Mouse (Mus musculus) neural tube, embryonic 10.5 days (tissue): Measurements from ENCODE around the gene Tbc1d16.
"Not testable (repeated sequence)": the region's sequence is repeated elsewhere in the genome, so short reads cannot be mapped to it uniquely, and the experiment has no call there.

Source experiments
- DNase-seq: peaks from one replicate; pipeline ENCODE4 v3.0.0-alpha.2; 2017; ENCODE audit warnings: low spot score; ENCODE audit errors: extremely low spot score

Tbc1d16 gene

DNA sequence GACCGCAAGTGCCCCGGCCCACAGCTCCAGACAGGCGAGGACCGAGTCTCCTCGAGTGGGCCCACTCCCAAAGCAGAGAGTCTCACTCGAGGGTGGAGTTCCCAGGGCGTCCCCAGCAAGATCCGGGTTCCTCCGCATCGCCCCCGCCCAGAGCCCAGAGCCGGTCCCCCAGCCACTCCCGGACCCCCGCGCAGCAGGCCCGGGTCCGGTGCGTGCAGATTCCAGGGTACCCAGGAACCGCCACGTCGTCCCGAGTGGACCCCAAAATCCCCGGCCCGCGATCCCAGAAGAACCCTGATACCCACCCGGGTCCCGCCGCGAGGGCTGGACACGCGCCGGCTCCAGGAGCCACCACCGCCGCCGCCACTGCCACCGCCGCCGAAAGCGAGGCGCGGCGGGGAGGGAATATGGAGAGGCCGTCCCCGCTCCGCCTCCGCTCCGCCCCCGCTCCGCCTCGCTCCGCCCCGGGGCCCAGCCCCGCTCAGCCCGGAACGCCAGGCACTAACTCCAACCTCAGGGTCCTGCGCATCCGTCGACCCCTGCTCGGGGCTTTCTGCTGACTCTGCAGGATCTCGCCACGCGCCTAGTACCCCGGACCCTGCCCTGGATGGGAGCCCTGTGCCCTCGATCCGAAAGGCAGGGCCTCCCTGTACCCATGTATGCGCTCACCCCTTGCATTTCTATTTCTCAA, at the start of gene Tbc1d16, which contains the start of gene Ccdc40:
TSS of gene Tbc1d16 (minus strand) at position 409 of the 691 bp plus-strand sequence.
TSS of gene Ccdc40 (plus strand) at position 482 of the 691 bp plus-strand sequence.
- DNase-seq: peak; percentile 84

GRCm38 (mm10) chr11:119273186-119273930, 45.1 kb upstream of the Tbc1d16 start:
- DNase-seq: no peak

- not testable (repeated sequence) for DNase-seq
Observed at GRCm38 (mm10) chr11:119272492-119272891, 44.2 kb upstream of the Tbc1d16 start.

GRCm38 (mm10) chr11:119268557-119269195, 40.4 kb upstream of the Tbc1d16 start:
- no peak for DNase-seq

- DNase-seq: peak; percentile 98
Observed at GRCm38 (mm10) chr11:119267768-119268556, 39.7 kb upstream of the Tbc1d16 start, which contains the start of gene Gaa. Gaa (plus strand) TSS chr11:119267887.

DNA sequence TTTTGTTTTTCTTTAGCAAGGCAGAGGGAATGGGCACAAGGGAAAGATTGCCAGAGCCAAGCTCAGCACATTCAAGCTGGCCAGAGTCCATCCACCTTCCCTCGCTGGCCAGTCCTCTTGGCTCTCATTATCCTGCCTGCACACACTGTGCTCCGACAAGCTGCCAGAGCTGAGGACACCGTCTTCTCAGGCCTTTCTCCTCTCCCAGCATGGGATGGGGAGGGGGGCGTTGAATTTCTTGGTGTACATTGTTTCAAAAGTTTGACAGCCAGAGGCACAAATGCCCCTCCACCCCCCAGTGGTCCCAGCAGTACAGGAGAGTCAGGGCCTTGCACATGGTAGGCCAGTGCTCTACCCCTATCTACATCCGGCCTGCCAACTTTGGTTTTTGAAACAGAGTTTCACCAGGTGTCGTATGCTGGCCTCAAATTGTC, 39.0 kb upstream of the Tbc1d16 start:
- no peak for DNase-seq

- DNase-seq: no peak
Observed at GRCm38 (mm10) chr11:119265811-119266210, 37.5 kb upstream of the Tbc1d16 start.

DNA sequence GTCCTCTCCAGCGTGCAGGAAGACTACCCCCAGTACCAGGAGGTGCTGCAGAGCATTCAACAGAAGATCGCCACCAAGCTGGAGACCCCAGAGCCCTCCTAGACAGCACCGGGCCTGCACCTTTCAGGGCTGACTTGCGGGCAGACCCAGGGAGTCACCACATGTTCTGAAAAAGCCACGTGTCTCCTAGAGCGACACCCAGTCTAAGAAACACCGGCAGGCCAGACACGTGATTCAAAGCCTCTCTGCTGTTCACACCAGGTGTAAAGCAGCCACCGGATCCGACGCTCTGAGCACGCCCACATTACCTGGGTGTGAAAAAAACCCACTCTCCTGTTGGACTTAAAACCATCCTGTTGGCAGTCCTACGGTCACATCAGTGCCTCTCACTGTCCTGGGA, 36.1 kb upstream of the Tbc1d16 start:
- no peak for DNase-seq

DNA sequence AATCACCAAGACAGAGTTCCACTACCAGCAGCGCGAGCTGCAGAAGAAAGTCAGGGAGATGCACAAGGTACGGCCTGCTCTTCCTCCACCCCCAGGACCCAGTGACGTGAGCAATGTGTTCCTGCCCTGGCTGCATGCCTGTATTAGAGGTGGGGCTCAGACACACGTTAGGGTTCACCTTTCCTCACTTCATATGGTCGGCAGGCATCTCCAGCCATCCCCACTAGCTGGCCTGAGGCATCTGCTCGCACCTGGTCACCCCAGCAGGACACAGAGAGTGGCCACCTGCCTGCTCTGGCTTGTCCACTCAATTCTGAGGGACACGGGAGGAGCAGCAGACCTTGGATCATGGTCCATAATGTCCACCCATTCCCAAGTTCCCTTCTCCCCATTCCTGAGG, 31.7 kb upstream of the Tbc1d16 start:
- DNase-seq: no peak

DNA sequence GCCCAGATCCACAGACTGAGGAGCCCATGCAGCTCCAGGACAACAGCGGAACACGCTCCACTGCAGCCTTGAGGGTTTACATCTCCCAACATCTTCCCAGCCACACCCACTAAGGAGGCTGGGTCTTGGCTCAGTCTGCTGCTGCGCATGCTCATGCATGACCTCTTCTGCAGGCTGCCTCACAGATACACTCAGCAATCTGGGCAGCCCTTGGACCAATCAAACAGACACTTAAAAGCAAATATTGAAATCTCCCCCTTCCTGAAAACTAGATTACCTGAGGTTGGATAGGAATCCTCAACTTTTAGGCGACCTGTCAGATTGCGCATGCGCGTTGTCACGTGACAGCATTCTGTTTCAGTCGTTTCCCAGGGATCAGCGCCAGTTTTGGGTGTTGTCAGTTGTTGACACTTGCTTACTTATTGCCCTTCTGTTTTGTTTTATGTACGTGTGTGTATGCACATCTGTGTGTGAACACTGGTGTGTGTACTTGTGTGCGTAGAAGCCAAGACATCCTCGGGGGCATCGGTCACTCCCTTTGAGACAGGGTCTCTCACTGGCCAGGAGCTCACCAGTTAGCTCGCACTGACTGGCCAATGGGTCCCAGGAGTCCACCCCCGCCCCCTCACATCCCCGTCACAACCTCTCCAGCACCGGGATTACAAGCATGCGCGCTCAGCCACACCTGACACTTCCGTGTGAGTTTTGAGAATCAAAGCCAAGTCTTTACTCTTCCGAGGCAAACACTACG, 30.4 kb upstream of the Tbc1d16 start:
- DNase-seq: peak; percentile 44

GRCm38 (mm10) chr11:119258216-119258571, 29.9 kb upstream of the Tbc1d16 start:
- no peak for DNase-seq

DNA sequence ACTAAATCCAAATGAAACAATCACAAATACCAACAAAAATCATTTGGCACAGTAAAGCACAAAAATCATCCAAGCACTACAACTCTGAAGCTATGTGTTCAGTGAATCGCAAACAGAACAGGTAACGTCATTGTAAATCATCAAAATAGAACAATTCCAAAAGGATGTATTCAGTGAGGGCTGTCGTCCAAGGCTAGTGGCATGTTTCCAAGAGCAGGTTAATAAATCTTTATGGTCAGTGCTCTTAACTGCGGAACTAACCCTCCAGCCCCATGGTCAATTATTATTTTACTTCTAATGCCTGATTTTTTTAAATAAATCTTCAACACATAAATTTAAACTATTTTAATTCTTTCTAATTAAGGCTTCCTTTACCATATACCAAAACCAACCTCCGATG, 28.3 kb upstream of the Tbc1d16 start:
- not testable (repeated sequence) for DNase-seq

DNA sequence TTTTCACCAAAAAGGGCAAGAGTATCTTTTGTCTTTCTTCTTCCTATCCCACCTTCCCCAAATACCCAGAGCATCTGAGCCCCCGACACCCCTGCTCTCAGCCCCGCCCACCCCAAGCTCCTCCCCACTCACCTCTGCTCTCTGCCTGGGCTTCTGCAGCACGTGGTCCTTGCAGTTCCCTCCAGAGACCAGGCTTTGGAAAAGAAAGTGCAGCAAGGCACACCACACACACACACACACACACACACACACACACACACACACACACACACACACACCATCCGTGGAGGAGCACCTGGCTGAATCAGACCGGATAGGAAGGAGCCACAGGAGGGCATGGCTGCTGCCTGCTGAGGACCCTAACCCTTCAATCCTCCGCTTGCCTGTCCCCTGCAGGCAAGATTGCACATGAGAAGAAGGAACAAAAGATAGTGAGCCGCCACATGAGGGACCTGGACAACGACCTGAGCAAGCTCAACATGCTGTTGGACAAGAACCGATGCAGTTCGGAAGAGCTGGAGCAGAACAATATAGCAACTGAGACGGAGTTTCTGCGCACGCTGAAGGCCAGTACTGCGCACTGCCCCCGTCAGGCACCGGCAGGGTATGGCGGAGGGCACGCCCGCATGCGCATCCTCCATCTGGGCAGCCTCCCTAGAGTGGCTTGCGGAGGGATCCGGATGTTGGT, 24.7 kb upstream of the Tbc1d16 start:
- DNase-seq: peak; percentile 71

- peak; percentile 40 for DNase-seq
Observed at GRCm38 (mm10) chr11:119250998-119251397, 22.7 kb upstream of the Tbc1d16 start.

GRCm38 (mm10) chr11:119249011-119249410, 20.7 kb upstream of the Tbc1d16 start:
- DNase-seq: peak; percentile 63

GRCm38 (mm10) chr11:119245543-119245942, 17.2 kb upstream of the Tbc1d16 start:
- DNase-seq: not testable (repeated sequence)

DNA sequence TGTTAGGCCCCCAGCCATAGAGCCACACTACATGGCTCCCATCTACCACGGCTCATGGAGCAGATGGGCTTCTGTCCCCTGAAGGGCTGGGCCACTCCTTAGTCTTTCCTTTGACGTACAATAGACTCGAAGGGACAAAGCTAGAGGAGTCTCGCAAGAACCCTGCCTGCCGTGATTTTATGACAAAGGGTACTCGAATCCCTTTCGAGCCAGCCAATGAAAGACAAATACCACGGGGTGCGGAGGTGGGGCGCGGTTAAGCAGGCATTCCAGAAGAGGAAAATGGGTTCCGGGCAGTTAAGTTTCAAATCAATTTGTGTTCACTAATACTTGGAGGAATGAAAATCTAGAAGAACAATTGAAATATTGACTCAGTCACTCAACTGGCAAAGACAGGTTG, 11.2 kb upstream of the Tbc1d16 start:
- DNase-seq: no peak

- DNase-seq: peak; percentile 45
Observed at GRCm38 (mm10) chr11:119238305-119238721, 10.0 kb upstream of the Tbc1d16 start.

DNA sequence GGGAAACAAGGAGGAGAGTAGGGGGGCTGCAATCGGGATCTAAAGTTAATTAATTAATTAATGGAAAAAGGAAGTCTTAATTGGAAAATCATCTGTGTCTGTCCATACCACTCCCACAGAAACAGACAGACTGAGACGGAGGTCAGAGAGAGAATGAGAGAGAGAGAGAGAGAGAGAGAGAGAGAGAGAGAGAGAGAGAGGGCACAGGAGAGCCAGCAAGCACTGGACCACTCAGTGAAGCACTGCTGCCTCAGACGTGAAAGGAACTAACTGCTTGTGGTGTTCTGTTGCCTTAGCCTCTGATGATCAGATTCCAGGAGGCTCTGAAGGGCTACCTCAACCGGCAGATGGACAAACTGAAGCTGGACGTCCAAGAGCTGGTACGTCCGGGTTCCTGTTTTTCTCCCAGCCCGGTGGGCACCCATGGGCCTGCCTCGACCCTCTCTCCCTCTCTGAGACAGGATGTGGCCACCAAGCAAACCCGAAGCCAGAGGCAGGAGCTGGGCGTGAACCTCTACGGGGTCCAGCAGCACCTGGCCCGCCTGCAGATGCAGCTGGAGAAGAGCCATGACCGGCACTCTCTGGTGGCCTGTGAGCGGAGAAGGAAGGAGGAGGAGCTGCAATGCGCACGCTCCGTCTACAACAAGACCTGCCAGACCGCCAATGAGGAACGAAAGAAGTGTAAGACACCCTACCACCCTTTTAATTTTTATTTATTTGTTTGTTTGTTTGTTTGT, 9.4 kb upstream of the Tbc1d16 start:
- DNase-seq: peak; percentile 53
